Mouse (Mus musculus) spleen, postnatal 10 days (tissue): ENCODE measurements around the gene Upk3a.

Experiments
- DNase-seq, 2 experiments: peaks; one replicate each; pipeline ENCODE4 v3.0.0; 2021 to 2022; ENCODE audit warnings: low spot score in 2 of 2

Upk3a gene

GRCm38 (mm10) chr15:85016951-85017664, at the start of gene Upk3a:
Gene Upk3a, plus strand, starts transcription at chr15:85017141.
- peak in 1 of 2 experiments; percentile 56 for DNase-seq

GRCm38 (mm10) chr15:84968534-84968933, 48.4 kb upstream of the Upk3a start:
- DNase-seq, result no peak

GRCm38 (mm10) chr15:84972860-84973543, 43.9 kb upstream of the Upk3a start:
- no peak for DNase-seq

DNA sequence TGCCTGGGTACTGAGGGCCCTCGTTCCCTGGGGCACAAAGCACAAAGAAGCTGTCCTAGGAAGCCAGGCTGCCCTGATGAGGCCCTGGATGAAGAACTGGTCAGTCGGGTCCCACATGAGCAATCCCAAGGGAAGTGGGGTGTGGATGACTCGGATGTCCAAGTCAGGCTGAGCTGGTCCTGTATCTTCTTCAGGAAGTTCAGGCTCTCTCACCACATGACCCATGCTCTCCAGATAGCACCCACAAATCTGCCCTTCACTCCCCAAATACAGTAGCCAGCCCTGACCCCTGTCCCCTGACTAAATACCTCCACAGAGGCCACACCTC, 43.4 kb upstream of the Upk3a start:
- no peak for DNase-seq

- DNase-seq, result no peak
Observed at GRCm38 (mm10) chr15:84975729-84976128, 41.2 kb upstream of the Upk3a start.

DNA sequence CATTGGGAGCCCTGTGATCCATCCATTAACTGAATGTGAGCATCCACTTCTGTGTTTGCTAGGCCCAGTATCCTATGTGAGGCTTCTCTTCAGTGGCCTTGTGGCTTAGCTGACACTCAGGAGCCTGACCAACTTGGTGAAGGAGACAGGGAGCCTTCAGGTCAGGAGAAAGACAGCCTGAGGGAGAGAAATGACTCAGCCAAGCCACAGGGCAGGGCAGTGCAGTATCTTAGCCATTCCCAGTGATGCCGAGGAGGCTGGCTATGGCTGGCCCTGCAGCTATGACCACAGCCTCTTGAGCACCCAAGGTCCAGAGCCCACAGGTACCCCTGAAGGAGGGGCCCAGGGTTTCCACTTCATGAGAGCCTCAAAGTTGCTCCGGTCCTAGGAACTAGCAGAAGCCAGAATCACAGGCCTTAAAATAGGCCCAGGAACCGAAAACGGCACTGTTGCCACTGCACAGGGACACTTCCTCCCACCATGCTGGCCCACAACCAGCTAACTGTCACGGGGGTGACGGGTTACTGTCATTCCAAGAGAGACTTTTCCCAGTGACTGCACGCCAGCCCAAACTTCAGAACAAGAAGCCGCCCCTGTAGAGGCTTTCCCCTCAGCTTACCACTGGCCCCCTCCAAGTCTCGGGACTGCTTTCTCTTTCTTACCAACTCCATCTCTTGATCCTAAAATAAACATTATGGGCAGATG, 35.2 kb upstream of the Upk3a start:
- no peak for DNase-seq

- DNase-seq, result no peak
Observed at GRCm38 (mm10) chr15:84982888-84983287, 34.1 kb upstream of the Upk3a start.

- DNase-seq, result no peak
Observed at GRCm38 (mm10) chr15:84983721-84984120, 33.2 kb upstream of the Upk3a start.

DNA sequence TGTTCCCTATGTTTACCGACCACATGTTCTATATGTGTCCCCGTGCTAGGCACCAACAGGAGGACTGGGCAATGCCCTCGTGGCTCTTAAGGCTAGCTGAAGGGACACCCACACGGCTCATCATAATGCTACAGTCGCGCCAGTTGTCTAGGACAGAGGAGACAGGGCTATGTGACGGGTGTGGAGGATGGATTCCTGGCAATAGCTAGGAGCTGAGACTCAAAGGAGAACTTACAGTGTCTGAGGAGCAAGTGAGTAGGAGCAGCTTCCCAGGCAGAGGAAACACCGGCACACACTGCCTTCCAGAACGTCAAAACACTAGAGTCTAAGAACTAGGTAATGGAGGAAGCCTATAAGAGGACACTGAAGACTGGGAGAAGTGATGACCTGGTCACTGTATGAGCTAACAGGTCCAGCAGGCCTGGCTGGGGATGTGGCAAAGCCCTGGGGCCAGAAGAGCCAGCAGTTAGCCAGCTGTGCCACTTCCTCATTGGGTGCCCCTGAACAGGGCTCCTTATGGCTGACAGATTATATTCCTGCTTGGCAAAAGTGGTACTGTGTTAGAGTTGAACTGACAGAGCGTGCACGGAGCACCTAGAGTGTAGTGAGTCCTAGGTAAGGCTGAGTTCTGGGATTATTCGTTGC, 31.3 kb upstream of the Upk3a start:
- no peak for DNase-seq

- peak in 1 of 2 experiments; percentile 57 for DNase-seq
Observed at GRCm38 (mm10) chr15:84986171-84987019, 30.5 kb upstream of the Upk3a start.

DNA sequence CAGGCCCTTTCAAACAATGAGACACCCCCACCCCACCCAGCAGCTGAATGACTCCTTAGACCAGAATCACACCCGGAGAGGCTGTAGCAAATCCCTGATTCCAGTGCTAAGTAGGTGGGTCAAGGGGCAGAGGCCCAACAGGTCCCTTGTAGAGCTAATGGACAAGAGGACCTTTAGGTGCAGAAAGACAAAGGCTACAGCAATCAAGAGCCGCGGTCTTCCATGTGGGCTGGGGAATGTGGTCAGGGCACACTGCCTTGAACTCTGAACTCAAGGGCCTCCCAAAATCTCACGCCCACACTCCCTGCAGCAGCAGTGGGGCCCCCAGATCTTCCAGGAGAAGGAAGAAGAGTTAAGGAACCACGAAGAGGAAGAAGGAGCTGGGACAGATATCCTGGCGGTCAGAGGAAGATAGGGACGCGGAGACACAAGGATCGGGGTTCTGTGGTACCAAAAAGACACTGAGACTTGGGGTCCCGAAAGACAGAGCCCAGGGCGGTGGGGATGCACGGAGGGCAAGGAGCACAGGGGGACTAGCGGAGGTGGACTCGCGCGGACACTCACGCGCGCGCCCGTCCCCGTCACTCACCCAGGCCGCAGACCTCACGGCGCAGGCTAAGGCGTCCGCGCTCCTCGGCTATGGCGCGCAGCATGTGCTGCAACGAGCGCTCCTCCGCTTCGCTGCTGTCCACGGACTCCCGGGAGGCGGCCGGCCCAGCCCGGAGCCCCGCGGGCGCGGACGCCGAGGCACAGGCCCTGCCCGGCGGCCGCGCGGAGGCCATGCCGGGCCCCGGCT, 29.7 kb upstream of the Upk3a start:
- DNase-seq, result peak in 1 of 2 experiments; percentile 53

DNA sequence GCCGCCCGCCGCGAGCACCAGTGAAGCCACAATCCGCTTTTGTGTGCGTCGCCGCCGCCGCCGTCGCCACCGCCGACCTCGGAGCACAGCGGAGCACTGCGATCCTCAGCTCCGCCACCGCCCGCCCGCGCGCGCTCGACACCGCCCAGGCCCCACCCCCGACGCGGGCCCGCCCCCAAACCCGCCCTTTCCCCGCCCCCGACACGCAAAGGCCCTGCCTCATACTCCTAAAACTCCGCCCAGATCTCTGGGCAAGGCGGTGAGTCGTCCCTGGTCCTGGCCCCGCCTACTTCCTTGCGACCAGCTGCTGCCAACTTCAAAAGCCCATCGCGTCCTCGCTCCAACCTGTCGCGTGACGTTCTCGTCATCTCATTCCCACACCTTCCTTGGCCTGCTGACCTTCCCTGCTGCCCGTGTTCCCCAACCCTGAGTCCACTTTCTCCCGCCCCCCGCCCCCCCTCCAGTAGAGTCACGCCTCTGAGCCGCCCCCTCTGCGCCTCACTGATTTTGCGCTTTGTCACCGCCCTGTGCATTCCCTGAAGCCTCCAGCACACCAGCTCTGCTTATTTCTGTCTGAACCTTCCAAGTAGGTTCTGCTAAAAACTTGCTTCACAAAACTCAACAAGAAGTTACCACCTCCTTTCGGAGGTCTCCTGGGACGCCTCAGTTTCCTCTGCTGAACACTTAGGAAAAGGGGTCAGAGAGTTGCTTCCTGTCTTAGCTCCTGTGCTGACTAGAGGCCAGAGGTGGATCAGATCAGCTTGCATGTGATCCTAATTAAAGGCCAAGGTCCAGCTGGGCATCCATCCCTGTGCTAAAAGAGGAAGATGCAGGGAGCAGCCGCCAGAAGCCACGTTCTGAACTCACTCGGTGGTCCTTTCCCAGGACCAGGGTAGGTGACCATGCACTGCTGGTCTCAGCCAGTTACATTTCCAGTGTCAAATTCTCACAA, 28.8 kb upstream of the Upk3a start, which contains the start of gene 5031439G07Rik:
Gene 5031439G07Rik (minus strand): TSS at position 678 of the 952 bp plus-strand sequence.
- DNase-seq, result peak; percentile 68 to 91

- DNase-seq, result no peak
Observed at GRCm38 (mm10) chr15:84989098-84989497, 27.8 kb upstream of the Upk3a start.

DNA sequence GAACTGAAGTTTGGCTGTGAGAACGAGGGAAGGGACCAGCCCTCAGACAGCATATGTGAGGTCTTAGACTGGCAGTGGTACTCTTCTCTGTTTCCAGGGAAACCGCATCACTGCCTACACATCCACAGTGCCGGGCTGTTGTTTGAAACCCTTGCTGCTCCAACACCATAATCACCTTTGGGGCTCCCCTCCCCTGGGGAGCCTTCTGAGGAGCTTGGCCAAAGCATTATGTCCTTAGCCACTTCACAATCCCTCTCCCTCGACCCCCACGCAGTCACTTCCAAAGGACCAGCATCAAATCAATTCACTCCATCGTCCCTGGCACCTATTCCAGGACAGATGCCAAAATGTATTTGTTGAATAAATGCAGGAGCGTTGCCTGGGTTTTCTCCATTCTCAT, 27.2 kb upstream of the Upk3a start:
- no peak for DNase-seq

- DNase-seq, result no peak
Observed at GRCm38 (mm10) chr15:84994498-84994897, 22.4 kb upstream of the Upk3a start.

GRCm38 (mm10) chr15:84995041-84995440, 21.9 kb upstream of the Upk3a start:
- no peak for DNase-seq

GRCm38 (mm10) chr15:84995967-84996366, 21.0 kb upstream of the Upk3a start:
- peak in 1 of 2 experiments; percentile 77 for DNase-seq

DNA sequence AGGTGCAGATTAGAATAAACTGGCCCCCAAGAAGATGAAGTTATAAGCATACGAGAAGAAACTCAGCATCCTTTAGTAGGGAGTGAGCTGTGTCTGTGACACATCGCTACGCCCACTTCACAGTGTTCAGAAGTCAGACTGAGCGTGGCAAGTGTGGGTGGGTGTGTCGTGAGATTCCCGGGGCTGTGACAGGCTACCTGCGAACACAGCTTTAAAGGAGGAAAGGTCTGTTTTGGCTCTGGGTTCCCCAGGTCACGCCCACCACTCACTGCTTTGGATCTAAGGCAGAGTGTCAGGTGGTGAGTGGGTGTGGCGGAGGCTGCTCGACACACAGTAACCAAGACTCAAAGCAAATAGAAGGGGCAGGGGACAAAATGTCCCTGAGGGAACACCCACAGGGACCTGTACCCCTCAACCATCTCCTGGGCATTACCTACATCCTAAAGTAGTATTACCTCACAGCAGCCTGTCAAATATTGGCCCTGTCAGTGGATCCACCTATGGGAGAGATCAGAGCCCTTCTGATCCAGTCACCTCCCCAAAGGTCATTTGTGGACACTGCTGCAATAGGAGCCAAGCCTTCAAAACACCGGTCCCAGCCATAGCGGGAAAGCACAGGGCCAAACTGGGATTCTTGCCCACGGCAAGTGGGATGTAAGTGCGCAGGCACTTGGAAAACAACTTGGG, 19.0 kb upstream of the Upk3a start:
- no peak for DNase-seq

DNA sequence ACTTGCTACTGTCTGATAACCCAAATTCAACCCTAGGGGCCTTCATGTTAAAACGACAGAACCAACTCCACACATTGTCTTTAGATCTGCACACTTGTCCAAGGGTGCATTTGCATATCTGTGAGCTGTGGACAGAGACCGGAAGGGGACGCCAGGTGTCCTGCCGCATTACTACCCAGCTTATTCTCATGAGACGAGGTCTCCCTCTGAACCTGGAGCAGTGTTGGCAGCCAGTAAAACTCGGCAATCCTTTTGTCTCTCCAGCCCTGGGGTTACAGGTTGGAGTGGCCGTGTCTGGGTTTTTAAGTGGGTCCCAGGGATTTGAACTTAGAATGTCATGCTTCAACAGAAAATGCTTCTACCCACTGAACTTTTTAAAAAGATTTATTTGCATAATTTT, 17.0 kb upstream of the Upk3a start:
- DNase-seq, result no peak
